In the genomic region with DNA sequence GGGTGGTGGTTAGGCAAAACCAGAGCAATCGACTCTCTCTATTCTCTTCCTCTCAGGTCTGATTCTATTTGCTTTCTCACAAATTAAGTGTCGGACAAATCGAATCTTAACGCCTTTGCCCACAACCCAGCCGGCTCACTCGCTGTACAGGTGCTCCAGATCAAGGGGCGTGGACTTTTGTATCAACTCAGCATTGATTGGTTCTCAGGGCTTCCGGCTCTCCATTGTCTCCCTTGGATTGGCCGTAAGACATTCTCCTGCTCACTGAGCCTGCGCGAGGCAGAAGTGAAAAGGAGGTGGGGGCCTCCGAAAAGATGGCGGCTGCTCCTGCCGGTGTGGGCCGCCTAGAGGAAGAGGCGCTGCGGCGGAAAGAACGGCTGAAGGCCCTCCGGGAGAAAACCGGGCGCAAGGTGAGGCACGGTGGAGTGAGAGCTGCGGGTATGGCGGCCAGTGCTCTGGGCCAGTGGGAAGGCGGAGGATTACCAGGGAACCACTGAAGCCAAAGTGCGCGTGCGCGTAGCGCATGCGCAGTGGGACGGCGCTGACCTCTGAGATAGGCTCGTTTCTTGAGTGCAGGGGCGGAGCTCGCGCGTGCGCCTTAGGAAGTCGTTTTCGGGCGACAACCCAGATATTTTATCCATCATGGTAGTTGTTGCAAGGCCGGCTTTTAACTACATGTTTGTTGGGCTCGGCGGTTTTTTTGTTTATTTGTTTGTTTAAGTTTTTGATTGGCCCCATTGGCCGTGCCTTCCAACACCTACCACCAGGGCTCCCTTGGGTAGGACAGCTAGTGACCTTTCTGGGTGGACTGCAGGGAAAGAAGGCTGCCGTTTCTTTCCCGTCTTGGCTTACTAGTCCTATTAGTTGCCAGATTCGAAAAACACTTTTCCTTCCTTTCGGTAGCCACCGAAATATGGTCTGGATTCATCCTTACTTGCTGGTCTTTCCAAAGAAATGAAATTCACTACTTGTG, we compare ENCODE assay signal across 8 mouse cellular contexts. TPM values are rescaled to one million over a fixed set of nuclear protein-coding genes. Genes with fewer than 3 reads are reported as not detected.
DNase-seq lines count a peak whose midpoint lies in the region; ATAC-seq and TF ChIP-seq lines count a peak whose summit lies in the region.

Gene Ccdc12, plus strand, starts transcription at position 255 of the 973 bp plus-strand sequence.

- no peak for TF ChIP-seq EP300 in CH12.LX (IDR thresholded peaks at IDR 0.05; ENCODE audit: low read length)

- peak within 1 kb of the TSS; percentile 86 for H3K27ac ChIP-seq in CH12.LX (ENCODE audit: insufficient read depth, low read depth)
- peak within 1 kb of the TSS; percentile 85 for H3K27ac ChIP-seq in forebrain, embryonic 11.5 days (ENCODE audit: low read depth, low read length)
- peak within 1 kb of the TSS; percentile 93 for H3K27ac ChIP-seq in heart, embryonic 16.5 days (ENCODE audit: low read length)
- H3K27ac ChIP-seq in liver, embryonic 15.5 days (replicated peaks): peak within 1 kb of the TSS; percentile 95
- H3K27ac ChIP-seq in neural tube, embryonic 12.5 days: peak within 1 kb of the TSS; percentile 88

- dilution Hi-C loops in CH12.LX (cut with MboI; ENCODE audit: extremely low pct_ligation_motif_present, extremely low pct_unique_long_range_greater_than_20kb, low sequenced_read_pairs): no loop called here

- peak; percentile 97 for TF ChIP-seq POLR2A in CH12.LX (IDR thresholded peaks at IDR 0.05; ENCODE audit: low read depth, low read length)

- H3K9me3 ChIP-seq in CH12.LX (replicated peaks; ENCODE audit: low read length): no peaks in the 10 kb centered on the region
- no peaks in the 10 kb centered on the region for H3K9me3 ChIP-seq in forebrain, embryonic 11.5 days (ENCODE audit: control insufficient read depth, low read length)
- H3K9me3 ChIP-seq in heart, embryonic 16.5 days (replicated peaks; ENCODE audit: control insufficient read depth, low read length): no peaks in the 10 kb centered on the region
- H3K9me3 ChIP-seq in liver, embryonic 15.5 days (replicated peaks): no peaks in the 10 kb centered on the region
- no peaks in the 10 kb centered on the region for H3K9me3 ChIP-seq in neural tube, embryonic 12.5 days

- peaks cover 33% of the 10 kb centered on the region for H3K79me2 ChIP-seq in CH12.LX (replicated peaks; ENCODE audit: control insufficient read depth, extremely low read depth, insufficient read depth, poor library complexity, severe bottlenecking)

- no peaks in the 10 kb centered on the region for H3K27me3 ChIP-seq in CH12.LX (replicated peaks)
- H3K27me3 ChIP-seq in forebrain, embryonic 11.5 days (ENCODE audit: control insufficient read depth, insufficient read depth, low read length): peaks cover 7% of the 10 kb centered on the region; the same call in 1 of the 2 replicates
- no peaks in the 10 kb centered on the region for H3K27me3 ChIP-seq in heart, embryonic 16.5 days (ENCODE audit: control insufficient read depth, insufficient read depth, low read length)
- peaks cover 24% of the 10 kb centered on the region for H3K27me3 ChIP-seq in liver, embryonic 15.5 days
- H3K27me3 ChIP-seq in neural tube, embryonic 12.5 days (replicated peaks): peaks cover 23% of the 10 kb centered on the region

- TF ChIP-seq RAD21 in CH12.LX (IDR thresholded peaks at IDR 0.05; ENCODE audit: low read depth, low read length): no peak

- under 1% methylated on average over 52 of the region's 52 CpGs for WGBS in forebrain, embryonic 11.5 days
- WGBS in heart, embryonic 16.5 days: under 1% methylated on average over 52 of the region's 52 CpGs
- WGBS in liver, embryonic 15.5 days (ENCODE audit: insufficient replicate concordance): under 1% methylated on average over 52 of the region's 52 CpGs
- WGBS in neural tube, embryonic 12.5 days: under 1% methylated on average over 52 of the region's 52 CpGs

- H3K4me2 ChIP-seq in CH12.LX (ENCODE audit: insufficient read depth, low read depth, poor library complexity, severe bottlenecking): peak within 1 kb of the TSS; percentile 71
- H3K4me2 ChIP-seq in forebrain, embryonic 11.5 days (ENCODE audit: low read depth, low read length, severe bottlenecking): peak within 1 kb of the TSS; percentile 76
- peak within 1 kb of the TSS; percentile 86 for H3K4me2 ChIP-seq in heart, embryonic 16.5 days (ENCODE audit: low read depth, low read length)
- peak within 1 kb of the TSS; percentile 85 for H3K4me2 ChIP-seq in liver, embryonic 15.5 days
- peak within 1 kb of the TSS; percentile 76 for H3K4me2 ChIP-seq in neural tube, embryonic 12.5 days (replicated peaks)

- H3K9ac ChIP-seq in CH12.LX (ENCODE audit: insufficient read depth, low read depth): peak within 1 kb of the TSS; percentile 85
- H3K9ac ChIP-seq in forebrain, embryonic 11.5 days (ENCODE audit: low read length): peak within 1 kb of the TSS; percentile 86
- peak within 1 kb of the TSS; percentile 92 for H3K9ac ChIP-seq in heart, embryonic 16.5 days (ENCODE audit: low read length)
- peak within 1 kb of the TSS; percentile 80 for H3K9ac ChIP-seq in liver, embryonic 15.5 days
- H3K9ac ChIP-seq in neural tube, embryonic 12.5 days: peak within 1 kb of the TSS; percentile 80

- in situ Hi-C loops in CH12.LX (cut with MboI; ENCODE audit: low pct_ligation_motif_present, low pct_unique_long_range_greater_than_20kb, low sequenced_read_pairs): no loop called here

- H3K36me3 ChIP-seq in CH12.LX (replicated peaks in 1 of 2; ENCODE audit: control insufficient read depth in 1 of 2, insufficient read depth in 1 of 2, low read length in 1 of 2): peaks cover 0 to 7% of the 10 kb centered on the region in 2 experiments
- no peaks in the 10 kb centered on the region for H3K36me3 ChIP-seq in forebrain, embryonic 11.5 days (ENCODE audit: control insufficient read depth, insufficient read depth, low read length)
- 0 out of 2 replicates have a peak, but pooled peaks cover 2% of the 10 kb centered on the region for H3K36me3 ChIP-seq in heart, embryonic 16.5 days (ENCODE audit: control insufficient read depth, insufficient read depth)
- H3K36me3 ChIP-seq in liver, embryonic 15.5 days (replicated peaks): no peaks in the 10 kb centered on the region; the same call in none of the 2 replicates
- H3K36me3 ChIP-seq in neural tube, embryonic 12.5 days: peaks cover 4% of the 10 kb centered on the region; the same call in 1 of the 2 replicates

- DNase-seq in CH12.LX (ENCODE audit: extremely low read depth): peak; percentile 98
- peak; percentile 93 for DNase-seq in c-Kit-positive CD71-positive TER-119-negative erythroid progenitor cells, embryonic 14.5 days (ENCODE audit: low read depth)
- DNase-seq in forebrain, embryonic 11.5 days (ENCODE audit: low spot score): peak; percentile 96
- DNase-seq in kidney, postnatal 36 days: peak; percentile 97 to 98
- DNase-seq in telencephalon, adult 2 months (ENCODE audit: low read depth, low spot score): peak; percentile 99

- no peak for TF ChIP-seq CTCF in CH12.LX (conservative IDR thresholded peaks at IDR 0.05 in 1 of 2, IDR thresholded peaks at IDR 0.05 in 1 of 2; ENCODE audit: low read depth in 2 of 2, low read length in 2 of 2)

- H3K4me3 ChIP-seq in CH12.LX (replicated peaks in 1 of 3; ENCODE audit: low read depth in 2 of 3, low read length in 2 of 3, poor library complexity in 1 of 3): peak within 1 kb of the TSS; percentile 67 to 80 (median 69)
- peak within 1 kb of the TSS; percentile 68 for H3K4me3 ChIP-seq in forebrain, embryonic 11.5 days (ENCODE audit: low read depth, low read length)
- H3K4me3 ChIP-seq in heart, embryonic 16.5 days (ENCODE audit: low read length): peak within 1 kb of the TSS; percentile 82
- peak within 1 kb of the TSS; percentile 81 for H3K4me3 ChIP-seq in liver, embryonic 15.5 days (replicated peaks)
- H3K4me3 ChIP-seq in neural tube, embryonic 12.5 days: peak within 1 kb of the TSS; percentile 60

- peaks cover 28 to 72% of the 10 kb centered on the region in 2 experiments for H3K4me1 ChIP-seq in CH12.LX (ENCODE audit: control insufficient read depth in 1 of 2, insufficient read depth in 2 of 2)
- peaks cover 28% of the 10 kb centered on the region for H3K4me1 ChIP-seq in forebrain, embryonic 11.5 days (replicated peaks; ENCODE audit: control insufficient read depth, insufficient read depth, low read length)
- H3K4me1 ChIP-seq in heart, embryonic 16.5 days (ENCODE audit: control insufficient read depth, insufficient read depth, low read length): peaks cover 44% of the 10 kb centered on the region
- peaks cover 86% of the 10 kb centered on the region for H3K4me1 ChIP-seq in liver, embryonic 15.5 days (replicated peaks)
- H3K4me1 ChIP-seq in neural tube, embryonic 12.5 days: peaks cover 37% of the 10 kb centered on the region

- peak; percentile 94 for ATAC-seq in forebrain, embryonic 11.5 days (replicated peaks; ENCODE audit: low FRiP score)
- peak; percentile 90 for ATAC-seq in heart, embryonic 16.5 days (replicated peaks; ENCODE audit: extremely low read depth, insufficient read depth, low FRiP score)
- peak; percentile 84 for ATAC-seq in liver, embryonic 15.5 days (ENCODE audit: insufficient read depth)
- ATAC-seq in neural tube, embryonic 12.5 days (ENCODE audit: low FRiP score, low read depth): peak; percentile 97

TF ChIP-seq in CH12.LX, 34 proteins besides CTCF, POLR2A, EP300 and RAD21 (continues in another document):
- TF ChIP-seq ZMIZ1 (IDR thresholded peaks at IDR 0.05; ENCODE audit: low read depth, low read length) (peak; percentile 76; the same call in 1 of the 2 replicates), MAZ (IDR thresholded peaks at IDR 0.05; ENCODE audit: low read depth, low read length) (peak; percentile 98), TBP (conservative IDR thresholded peaks at IDR 0.05; ENCODE audit: low read depth, low read length) (peak; percentile 72; the same call in 1 of the 2 replicates), USF2 (conservative IDR thresholded peaks at IDR 0.05; ENCODE audit: low read depth, low read length) (no peak), CHD1 (IDR thresholded peaks at IDR 0.05; ENCODE audit: low read depth, low read length) (no peak), NELFE (IDR thresholded peaks at IDR 0.05; ENCODE audit: low read depth, low read length) (peak; percentile 96), CHD2 (IDR thresholded peaks at IDR 0.05; ENCODE audit: low read length) (no peak; the same call in 1 of the 2 replicates), ZC3H11A (IDR thresholded peaks at IDR 0.05; ENCODE audit: low read depth, low read length) (no peak), SMC3 (IDR thresholded peaks at IDR 0.05; ENCODE audit: low read depth, low read length) (no peak), MAX (IDR thresholded peaks at IDR 0.05; ENCODE audit: low read length) (no peak), ETS1 (conservative IDR thresholded peaks at IDR 0.05; ENCODE audit: low read depth, low read length) (no peak)

RNA-seq across cellular contexts. Expression of gene Ccdc12, which starts in this region (rescaled TPM):
- total RNA-seq in CH12.LX (2012; rRNA removed): 97.8 and 122 TPM in 2 replicates
- 85.2 and 89.1 TPM in 2 replicates for total RNA-seq in CH12.LX (2014; rRNA removed)
- 104 and 106 TPM in 2 replicates for polyA plus RNA-seq in CH12.LX (2012; ENCODE audit: insufficient read length, low read depth)
- polyA plus RNA-seq in forebrain, embryonic 11.5 days (2014; fragmentation: Nextera tagmentation; extraction: Ambion mirVana): 149 and 164 TPM in 2 replicates
- 139 and 147 TPM in 2 replicates for polyA plus RNA-seq in heart, embryonic 16.5 days (2015; fragmentation: Nextera tagmentation; extraction: Ambion mirVana)
- 60.9 and 64.9 TPM in 2 replicates for polyA plus RNA-seq in liver, embryonic 15.5 days (2015; fragmentation: Nextera tagmentation; extraction: Ambion mirVana)
- polyA plus RNA-seq in neural tube, embryonic 12.5 days (2016; fragmentation: Nextera tagmentation; extraction: Ambion mirVana): 125 and 133 TPM in 2 replicates

Comparison
In these comparisons a context has a peak if more than half of its experiments do, and no peak if none do; other contexts are left out.
1. Peak in every context shown above with its lines: DNase-seq, ATAC-seq, H3K4me3 ChIP-seq and H3K27ac ChIP-seq.